Mouse (Mus musculus): Measurements from ENCODE around the gene Zbtb45. TPM values are rescaled to one million over a fixed set of nuclear protein-coding genes. Genes with fewer than 3 reads are reported as not detected.

Zbtb45 gene
- total RNA-seq, 2 experiments from 2014 or later: 10.4 to 13.5 TPM

DNA sequence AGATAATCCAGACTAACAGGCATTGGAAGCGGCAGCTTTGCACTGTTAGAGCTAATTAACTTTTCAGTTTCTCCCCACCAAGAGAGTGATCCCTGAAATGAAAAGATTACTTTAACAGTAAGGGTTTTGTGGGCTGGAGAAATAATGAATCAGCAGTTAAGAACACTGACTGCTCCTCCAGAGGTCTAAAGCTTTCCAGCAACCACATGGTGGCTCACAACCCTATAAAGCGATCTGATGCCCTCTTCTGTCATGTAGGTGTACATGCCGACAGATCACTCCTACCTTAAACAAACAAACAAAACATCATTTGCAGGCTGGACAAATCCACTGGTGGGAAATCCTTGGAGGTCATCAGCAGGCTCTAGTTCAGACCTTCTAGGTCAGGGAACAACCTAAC is 54.9 kb downstream of the Zbtb45 start:
- DNase-seq (ENCODE audit: low spot score in 2 of 2): no peak

Other genes with a start within 250 kb of the Zbtb45 start
- 1 to 10 TPM; 7.5 to 7.8 TPM for gene Zscan18, start 206.4 kb downstream of the Zbtb45 start, total RNA-seq (2021)
- gene Zfp329, start 191.2 kb downstream of the Zbtb45 start, total RNA-seq (2021): 10 to 100 TPM in 1 of 2 experiments, 1 to 10 TPM in 1; 9.5 to 11.6 TPM
- 10 to 100 TPM; 19.5 to 20.3 TPM for gene Zfp110, start 175.3 kb downstream of the Zbtb45 start, total RNA-seq (2021)
- gene Zfp128, start 128.9 kb downstream of the Zbtb45 start, total RNA-seq (2021): 1 to 10 TPM; 3.2 to 3.4 TPM
- 1 to 10 TPM; 4.9 to 5.7 TPM for gene Zscan22, start 112.2 kb downstream of the Zbtb45 start, total RNA-seq (2021)
- gene Rps5, start 87.7 kb downstream of the Zbtb45 start, total RNA-seq (2021): 1,000 to 10,000 TPM; 1,104 to 1,266 TPM
- under 1 TPM; 0.62 to 0.69 TPM for gene Rnf225, start 82.6 kb downstream of the Zbtb45 start, total RNA-seq (2021)
- gene Zfp324, start 44.2 kb downstream of the Zbtb45 start, total RNA-seq (2021): 1 to 10 TPM; 6.0 to 6.6 TPM
- 1 to 10 TPM; 4.2 TPM for gene Zfp446, start 32.2 kb downstream of the Zbtb45 start, total RNA-seq (2021)
- gene Slc27a5, start 11.8 kb downstream of the Zbtb45 start, total RNA-seq (2021): under 1 TPM; 0.10 to 0.20 TPM
- gene Trim28, start 10.9 kb downstream of the Zbtb45 start, total RNA-seq (2021): 100 to 1,000 TPM; 232 to 252 TPM
- gene Chmp2a, start 24.8 kb upstream of the Zbtb45 start, total RNA-seq (2021): 100 to 1,000 TPM; 135 to 143 TPM
- gene Ube2m, start 28.2 kb upstream of the Zbtb45 start, total RNA-seq (2021): 100 to 1,000 TPM; 163 to 175 TPM
- gene Mzf1, start 44.7 kb upstream of the Zbtb45 start, total RNA-seq (2021): 1 to 10 TPM; 1.6 to 1.8 TPM
- not detected for gene Vmn1r85, start 85.1 kb upstream of the Zbtb45 start, total RNA-seq (2021)
- gene Vmn1r86, start 109.9 kb upstream of the Zbtb45 start, total RNA-seq (2021): not detected
- gene Vmn1r87, start 130.1 kb upstream of the Zbtb45 start, total RNA-seq (2021): not detected
- under 1 TPM; 0.05 to 0.08 TPM for gene Vmn1r88, start 149.5 kb upstream of the Zbtb45 start, total RNA-seq (2021)
- gene Vmn1r89, start 203.0 kb upstream of the Zbtb45 start, total RNA-seq (2021): not detected